Mouse (Mus musculus) MEL-GATA-1-ER (cell line): Measurements from ENCODE around the gene Zfp36.
A peak's percentile ranks its signal among the peaks of the same experiment; 100 is the strongest.

ENCODE experiments used
- DNase-seq: peaks from one replicate; pipeline ENCODE4 v3.0.0-alpha.2; 2012; ENCODE audit warnings: low read depth; ENCODE audit errors: extremely low read depth

The Zfp36 gene

DNA sequence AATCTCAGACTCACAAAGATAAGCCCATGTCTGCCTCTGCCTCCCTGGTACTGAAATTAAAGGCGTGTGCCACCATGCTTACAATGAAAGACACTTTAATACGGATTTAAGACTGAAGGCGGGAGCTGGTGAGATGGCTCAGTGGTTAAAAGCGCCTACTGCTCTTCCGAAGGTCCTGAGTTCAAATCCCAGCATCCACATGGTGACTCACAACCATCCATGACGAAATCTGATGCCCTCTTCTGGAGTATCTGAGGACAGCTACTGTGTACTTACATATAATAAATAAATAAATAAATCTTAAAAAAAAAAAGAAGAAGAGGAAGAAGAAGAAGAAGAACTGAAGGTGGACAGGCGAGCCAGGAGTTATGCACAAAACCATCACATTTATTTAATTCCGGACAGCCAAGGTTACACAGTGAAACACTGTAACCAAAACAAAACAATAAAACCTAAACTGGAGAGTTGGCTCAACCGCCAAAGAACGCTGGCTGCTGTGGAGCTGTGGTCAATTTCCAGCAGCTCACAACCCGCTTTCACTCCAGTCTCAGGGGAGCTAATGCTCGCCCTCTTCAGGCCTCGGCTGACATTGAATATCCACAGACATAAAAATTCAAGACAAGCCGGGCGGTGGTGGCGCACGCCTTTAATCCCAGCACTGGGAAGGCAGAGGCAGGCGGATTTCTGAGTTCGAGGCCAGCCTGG, 40.7 kb downstream of the Zfp36 start:
- peak; percentile 71 for DNase-seq

DNA sequence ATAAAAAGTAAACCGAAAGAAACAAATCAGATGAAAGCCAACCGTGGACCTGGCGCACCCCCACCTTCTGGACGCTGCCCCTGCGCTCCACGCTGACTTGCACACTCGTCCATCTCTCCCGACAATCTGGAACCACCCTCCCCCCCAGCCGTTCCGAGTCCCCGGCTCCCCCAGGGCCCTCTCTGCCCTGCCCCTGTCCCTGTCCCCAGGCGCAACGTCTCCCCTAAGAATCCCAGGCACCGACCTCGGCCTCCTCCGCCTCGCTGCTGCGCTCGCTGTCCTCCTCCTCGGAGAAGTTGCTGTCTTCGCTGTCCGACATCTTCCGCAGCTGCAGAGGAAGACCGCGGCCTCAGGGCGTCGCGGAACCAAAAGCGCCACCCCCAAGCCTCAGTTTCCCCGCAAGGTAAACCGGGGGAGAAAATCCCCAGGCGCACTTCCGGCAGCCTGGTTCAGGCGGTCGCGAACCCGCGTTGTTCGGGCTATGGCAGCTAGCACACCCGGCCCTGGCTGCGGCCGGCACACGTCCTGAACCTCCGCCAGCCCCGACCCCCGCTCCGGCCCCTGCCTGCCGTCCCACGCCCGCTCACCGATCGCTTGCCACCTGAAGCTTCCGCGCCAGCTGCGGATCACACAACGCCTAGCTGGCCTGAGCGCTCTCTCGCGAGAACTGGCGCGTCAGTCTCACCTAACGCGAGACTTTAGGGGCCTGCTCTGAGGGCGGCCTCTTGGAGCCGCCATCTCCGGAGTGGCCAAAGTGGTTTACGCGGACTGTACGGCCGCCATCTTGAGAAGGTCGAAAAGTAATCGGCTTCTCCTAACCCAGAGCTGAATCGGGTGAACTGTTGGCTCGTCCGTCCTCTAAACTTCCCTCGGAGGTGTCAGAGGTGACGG, 41.7 kb downstream of the Zfp36 start, which contains the start of gene Supt5:
Gene Supt5, minus strand, starts transcription at position 639 of the 891 bp plus-strand sequence.
- peak; percentile 95 for DNase-seq

DNA sequence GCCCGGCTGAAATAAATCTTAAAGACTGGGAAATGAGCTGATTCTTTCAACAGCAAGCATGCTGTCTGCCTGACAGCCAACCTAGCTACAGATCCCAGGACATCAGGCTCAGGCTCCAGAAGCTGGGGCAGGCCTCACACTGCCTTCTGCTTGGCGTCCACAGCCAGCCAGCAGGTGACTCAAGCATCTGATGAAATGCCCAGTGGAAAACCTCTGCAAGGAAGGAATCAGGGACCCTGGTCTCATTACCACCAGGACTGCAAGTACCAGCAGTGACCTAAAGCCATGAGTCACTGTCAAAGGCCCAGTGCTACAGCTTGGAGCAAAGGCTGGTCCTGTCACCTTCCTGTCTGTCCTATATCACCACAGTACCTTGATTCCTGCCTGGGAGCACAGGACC, 44.6 kb downstream of the Zfp36 start:
- DNase-seq = no peak

DNA sequence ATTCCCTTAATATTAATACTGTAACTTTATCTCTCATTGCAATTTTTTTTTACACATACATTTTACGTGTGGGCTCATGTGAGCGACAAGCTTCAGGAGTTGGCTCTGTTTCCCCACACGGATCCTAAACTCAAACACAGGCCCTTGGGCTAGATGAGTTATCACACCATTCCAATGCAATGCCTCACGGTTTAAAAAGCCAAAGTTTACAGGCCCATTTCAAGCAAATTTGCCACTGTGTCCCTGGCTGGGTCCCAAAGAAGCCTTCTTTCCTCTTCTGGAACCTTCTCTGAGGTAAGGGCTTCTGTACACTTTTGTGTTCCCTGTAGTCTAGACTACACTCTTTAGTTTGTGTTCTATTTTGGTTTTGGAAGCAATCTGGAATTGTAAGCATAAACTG, 45.5 kb downstream of the Zfp36 start:
- no peak for DNase-seq

DNA sequence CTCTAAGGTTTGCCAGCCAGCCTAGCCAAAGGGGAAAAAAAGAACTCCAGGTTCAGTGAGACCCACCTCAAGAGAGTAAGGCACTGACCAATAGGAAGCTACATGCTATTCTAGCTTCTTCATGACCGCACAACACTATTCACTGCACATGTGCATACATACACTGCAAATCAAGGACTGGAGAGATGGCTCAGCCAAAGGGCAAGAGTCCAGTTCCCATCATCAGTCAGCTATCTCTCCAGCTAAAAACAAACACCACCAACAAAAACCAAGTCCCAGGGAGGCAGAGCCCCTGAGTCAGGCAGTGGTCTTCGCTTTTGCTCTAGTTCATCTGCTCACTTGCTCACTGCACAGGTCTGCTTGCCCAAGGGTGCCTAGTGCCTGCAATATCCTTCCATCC, 51.8 kb downstream of the Zfp36 start:
- DNase-seq = no peak
